Mouse (Mus musculus) right cerebral cortex, postnatal 10 days (tissue): Measurements from ENCODE around the gene Pde3b.
"Not testable (repeated sequence)": the region's sequence is repeated elsewhere in the genome, so short reads cannot be mapped to it uniquely, and the experiment has no call there.

ENCODE experiments used
- DNase-seq, 2 experiments: peaks; one replicate each; pipeline ENCODE4 v3.0.0; 2021; ENCODE audit warnings: low spot score in 2 of 2

Gene Pde3b

GRCm38 (mm10) chr7:114479779-114480178 lies 64.7 kb downstream of the Pde3b start:
- DNase-seq: no peak

GRCm38 (mm10) chr7:114480196-114480989 lies 65.3 kb downstream of the Pde3b start:
- no peak for DNase-seq

- DNase-seq: no peak
Measured at GRCm38 (mm10) chr7:114481008-114481407, 65.9 kb downstream of the Pde3b start.

- no peak for DNase-seq
Measured at GRCm38 (mm10) chr7:114481429-114481931, 66.4 kb downstream of the Pde3b start.

- DNase-seq: no peak
Measured at GRCm38 (mm10) chr7:114492540-114492939, 77.5 kb downstream of the Pde3b start.

- peak in 1 of 2 experiments; percentile 35 for DNase-seq
Measured at GRCm38 (mm10) chr7:114494033-114494432, 79.0 kb downstream of the Pde3b start.

- no peak for DNase-seq
Measured at GRCm38 (mm10) chr7:114499293-114499692, 84.2 kb downstream of the Pde3b start.

- DNase-seq: no peak
Measured at GRCm38 (mm10) chr7:114508879-114509278, 93.8 kb downstream of the Pde3b start.

- no peak for DNase-seq
Measured at GRCm38 (mm10) chr7:114520122-114520521, 105.0 kb downstream of the Pde3b start.

- DNase-seq: no peak
Measured at GRCm38 (mm10) chr7:114526245-114526644, 111.2 kb downstream of the Pde3b start.

GRCm38 (mm10) chr7:114536179-114536578 lies 121.1 kb downstream of the Pde3b start:
- DNase-seq: no peak

- peak; percentile 92 for DNase-seq
Measured at GRCm38 (mm10) chr7:114562531-114563241, 147.6 kb downstream of the Pde3b start, which contains the start of gene Cyp2r1. Gene Cyp2r1, minus strand, starts transcription at chr7:114562972.

GRCm38 (mm10) chr7:114573866-114574265 lies 158.8 kb downstream of the Pde3b start:
- not testable (repeated sequence) for DNase-seq

GRCm38 (mm10) chr7:114576931-114577330 lies 161.8 kb downstream of the Pde3b start:
- DNase-seq: no peak

GRCm38 (mm10) chr7:114577665-114578064 lies 162.6 kb downstream of the Pde3b start:
- DNase-seq: no peak

GRCm38 (mm10) chr7:114580426-114580825 lies 165.3 kb downstream of the Pde3b start:
- DNase-seq: peak; percentile 49 to 78

GRCm38 (mm10) chr7:114581200-114581599 lies 166.1 kb downstream of the Pde3b start:
- no peak for DNase-seq

- no peak for DNase-seq
Measured at GRCm38 (mm10) chr7:114582441-114582840, 167.4 kb downstream of the Pde3b start.
